Mouse (Mus musculus): ENCODE results near the gene Plekhg5.

Plekhg5 gene

GRCm38 (mm10) chr4:152068166-152068724 is 4.1 kb upstream of the Plekhg5 start:
- ATAC-seq (ENCODE audit: insufficient number of reproducible peaks, low FRiP score, low TSS enrichment): no peak

- no peak for ATAC-seq (ENCODE audit: insufficient number of reproducible peaks, low FRiP score, low TSS enrichment)
Measured at GRCm38 (mm10) chr4:152069245-152069644, 3.1 kb upstream of the Plekhg5 start.

GRCm38 (mm10) chr4:152070494-152071396 is 1.6 kb upstream of the Plekhg5 start:
- no peak for ATAC-seq (ENCODE audit: insufficient number of reproducible peaks, low FRiP score, low TSS enrichment)

GRCm38 (mm10) chr4:152072655-152073054 is 357 bp downstream of the Plekhg5 start:
- ATAC-seq (ENCODE audit: insufficient number of reproducible peaks, low FRiP score, low TSS enrichment): no peak

GRCm38 (mm10) chr4:152073715-152074114 is 1.4 kb downstream of the Plekhg5 start:
- ATAC-seq (ENCODE audit: insufficient number of reproducible peaks, low FRiP score, low TSS enrichment): no peak

GRCm38 (mm10) chr4:152074548-152074947 is 2.2 kb downstream of the Plekhg5 start:
- ATAC-seq (ENCODE audit: insufficient number of reproducible peaks, low FRiP score, low TSS enrichment): no peak

GRCm38 (mm10) chr4:152077191-152077590 is 4.9 kb downstream of the Plekhg5 start:
- ATAC-seq (ENCODE audit: insufficient number of reproducible peaks, low FRiP score, low TSS enrichment): no peak

GRCm38 (mm10) chr4:152078105-152078530 is 5.8 kb downstream of the Plekhg5 start:
- ATAC-seq (ENCODE audit: insufficient number of reproducible peaks, low FRiP score, low TSS enrichment): no peak

GRCm38 (mm10) chr4:152079261-152079660 is 7.0 kb downstream of the Plekhg5 start:
- no peak for ATAC-seq (ENCODE audit: insufficient number of reproducible peaks, low FRiP score, low TSS enrichment)

- ATAC-seq (ENCODE audit: insufficient number of reproducible peaks, low FRiP score, low TSS enrichment): no peak
Measured at GRCm38 (mm10) chr4:152079931-152080330, 7.6 kb downstream of the Plekhg5 start.

- no peak for ATAC-seq (ENCODE audit: insufficient number of reproducible peaks, low FRiP score, low TSS enrichment)
Measured at GRCm38 (mm10) chr4:152083611-152084220, 11.4 kb downstream of the Plekhg5 start.

GRCm38 (mm10) chr4:152084616-152085015 is 12.3 kb downstream of the Plekhg5 start:
- ATAC-seq (ENCODE audit: insufficient number of reproducible peaks, low FRiP score, low TSS enrichment): no peak

GRCm38 (mm10) chr4:152086505-152087210 is 14.4 kb downstream of the Plekhg5 start:
- no peak for ATAC-seq (ENCODE audit: insufficient number of reproducible peaks, low FRiP score, low TSS enrichment)

GRCm38 (mm10) chr4:152087211-152088081 is 15.1 kb downstream of the Plekhg5 start:
- ATAC-seq (ENCODE audit: insufficient number of reproducible peaks, low FRiP score, low TSS enrichment): no peak

- ATAC-seq (ENCODE audit: insufficient number of reproducible peaks, low FRiP score, low TSS enrichment): no peak
Measured at GRCm38 (mm10) chr4:152088133-152088532, 15.8 kb downstream of the Plekhg5 start.

- no peak for ATAC-seq (ENCODE audit: insufficient number of reproducible peaks, low FRiP score, low TSS enrichment)
Measured at GRCm38 (mm10) chr4:152088556-152089120, 16.3 kb downstream of the Plekhg5 start.

GRCm38 (mm10) chr4:152090191-152090590 is 17.9 kb downstream of the Plekhg5 start:
- no peak for ATAC-seq (ENCODE audit: insufficient number of reproducible peaks, low FRiP score, low TSS enrichment)

GRCm38 (mm10) chr4:152092751-152093293 is 20.5 kb downstream of the Plekhg5 start:
- ATAC-seq (ENCODE audit: insufficient number of reproducible peaks, low FRiP score, low TSS enrichment): no peak

GRCm38 (mm10) chr4:152094233-152094632 is 21.9 kb downstream of the Plekhg5 start:
- ATAC-seq (ENCODE audit: insufficient number of reproducible peaks, low FRiP score, low TSS enrichment): no peak
